In genomic region chr7:126777476-126777875, GRCm38 (mm10) we compare ENCODE assay signal across 8 mouse cellular contexts. TPM values are rescaled to one million over a fixed set of nuclear protein-coding genes. Genes with fewer than 3 reads are reported as not detected.
DNase-seq lines count a peak whose midpoint lies in the region; ATAC-seq and TF ChIP-seq lines count a peak whose summit lies in the region.

No protein-coding gene starts in this region.

- H3K36me3 ChIP-seq in CH12.LX (replicated peaks in 1 of 2; ENCODE audit: control insufficient read depth in 1 of 2, insufficient read depth in 1 of 2, low read length in 1 of 2), result peaks cover 35 to 59% of the 10 kb centered on the region in 2 experiments
- H3K36me3 ChIP-seq in intestine, embryonic 15.5 days, result peaks cover 4% of the 10 kb centered on the region; the same call in 1 of the 2 replicates
- no peaks in the 10 kb centered on the region for H3K36me3 ChIP-seq in midbrain, embryonic 11.5 days (ENCODE audit: control insufficient read depth, insufficient read depth, low read length)

- peak overlapping the region; percentile 62 for H3K4me2 ChIP-seq in CH12.LX (ENCODE audit: insufficient read depth, low read depth, poor library complexity, severe bottlenecking)
- H3K4me2 ChIP-seq in intestine, embryonic 15.5 days (replicated peaks), result peak overlapping the region; percentile 84
- peak overlapping the region; percentile 98 for H3K4me2 ChIP-seq in midbrain, embryonic 11.5 days

- dilution Hi-C loops in CH12.LX (cut with MboI; ENCODE audit: extremely low pct_ligation_motif_present, extremely low pct_unique_long_range_greater_than_20kb, low sequenced_read_pairs), result no loop called here

- TF ChIP-seq POLR2A in CH12.LX (IDR thresholded peaks at IDR 0.05; ENCODE audit: low read depth, low read length), result no peak
- no peak for TF ChIP-seq POLR2A in embryonic fibroblast, embryonic 13.5 days (IDR thresholded peaks at IDR 0.05; ENCODE audit: low read depth, low read length)

- no peak for TF ChIP-seq CTCF in CH12.LX (conservative IDR thresholded peaks at IDR 0.05 in 1 of 2, IDR thresholded peaks at IDR 0.05 in 1 of 2; ENCODE audit: low read depth in 2 of 2, low read length in 2 of 2)
- TF ChIP-seq CTCF in embryonic fibroblast, embryonic 13.5 days (IDR thresholded peaks at IDR 0.05; ENCODE audit: borderline replicate concordance, insufficient read depth, low read length), result no peak

- in situ Hi-C loops in CH12.LX (cut with MboI; ENCODE audit: low pct_ligation_motif_present, low pct_unique_long_range_greater_than_20kb, low sequenced_read_pairs), result no loop called here

- H3K27ac ChIP-seq in CH12.LX (ENCODE audit: insufficient read depth, low read depth), result peak overlapping the region; percentile 61
- H3K27ac ChIP-seq in embryonic fibroblast, embryonic 13.5 days (ENCODE audit: insufficient read depth, low read length), result no peak overlapping the region
- 0 out of 2 replicates have a peak overlapping the region, but pooled peaks have one; percentile 90 for H3K27ac ChIP-seq in intestine, embryonic 15.5 days
- H3K27ac ChIP-seq in midbrain, embryonic 11.5 days (ENCODE audit: low read depth, low read length), result no peak overlapping the region

- H3K9ac ChIP-seq in CH12.LX (ENCODE audit: insufficient read depth, low read depth), result peak overlapping the region; percentile 100
- peak overlapping the region; percentile 76 for H3K9ac ChIP-seq in intestine, embryonic 15.5 days
- peak overlapping the region; percentile 88 for H3K9ac ChIP-seq in midbrain, embryonic 11.5 days (ENCODE audit: low read length)

- peak; percentile 64 for DNase-seq in adrenal gland, postnatal 10 days
- DNase-seq in adrenal gland, postnatal 4 days (ENCODE audit: low spot score in 2 of 2), result no peak
- DNase-seq in CH12.LX (ENCODE audit: extremely low read depth), result peak; percentile 74
- DNase-seq in midbrain, embryonic 11.5 days (ENCODE audit: low spot score, missing footprints), result peak; percentile 86
- DNase-seq in frontal cortex, postnatal 25 days (ENCODE audit: low spot score in 2 of 2), result no peak
- no peak for DNase-seq in right cerebral cortex, postnatal 10 days (ENCODE audit: low spot score in 2 of 2)

- peaks cover 5% of the 10 kb centered on the region for H3K9me3 ChIP-seq in CH12.LX (replicated peaks; ENCODE audit: low read length)
- no peaks in the 10 kb centered on the region for H3K9me3 ChIP-seq in intestine, embryonic 15.5 days
- no peaks in the 10 kb centered on the region for H3K9me3 ChIP-seq in midbrain, embryonic 11.5 days (ENCODE audit: control insufficient read depth, low read length)

- H3K4me3 ChIP-seq in CH12.LX (replicated peaks in 1 of 3; ENCODE audit: low read depth in 2 of 3, low read length in 2 of 3, poor library complexity in 1 of 3), result peak overlapping the region; percentile 70 to 89 (median 77)
- peak overlapping the region; percentile 41 for H3K4me3 ChIP-seq in embryonic fibroblast, embryonic 13.5 days (ENCODE audit: insufficient read depth, low read length)
- peak overlapping the region; percentile 65 for H3K4me3 ChIP-seq in intestine, embryonic 15.5 days (replicated peaks)
- peak overlapping the region; percentile 68 for H3K4me3 ChIP-seq in midbrain, embryonic 11.5 days (ENCODE audit: low read depth, low read length)

- no peak for TF ChIP-seq RAD21 in CH12.LX (IDR thresholded peaks at IDR 0.05; ENCODE audit: low read depth, low read length)

- peaks cover 2% of the 10 kb centered on the region; the same call in 1 of the 2 replicates for H3K79me2 ChIP-seq in CH12.LX (replicated peaks; ENCODE audit: control insufficient read depth, extremely low read depth, insufficient read depth, poor library complexity, severe bottlenecking)

- H3K27me3 ChIP-seq in CH12.LX (replicated peaks), result no peaks in the 10 kb centered on the region
- H3K27me3 ChIP-seq in intestine, embryonic 15.5 days (replicated peaks), result no peaks in the 10 kb centered on the region
- no peaks in the 10 kb centered on the region for H3K27me3 ChIP-seq in midbrain, embryonic 11.5 days (ENCODE audit: control insufficient read depth, insufficient read depth, low read length)

- H3K4me1 ChIP-seq in CH12.LX (ENCODE audit: control insufficient read depth in 1 of 2, insufficient read depth in 2 of 2), result peaks cover 14 to 76% of the 10 kb centered on the region in 2 experiments
- H3K4me1 ChIP-seq in embryonic fibroblast, embryonic 13.5 days (ENCODE audit: control insufficient read depth, insufficient read depth, low read length), result peaks cover 6% of the 10 kb centered on the region; the same call in 1 of the 2 replicates
- peaks cover 48% of the 10 kb centered on the region for H3K4me1 ChIP-seq in intestine, embryonic 15.5 days (replicated peaks)
- peaks cover 31% of the 10 kb centered on the region for H3K4me1 ChIP-seq in midbrain, embryonic 11.5 days (ENCODE audit: control insufficient read depth, insufficient read depth, low read length)

- ATAC-seq in intestine, embryonic 15.5 days, result no peak
- no peak for ATAC-seq in midbrain, embryonic 11.5 days (ENCODE audit: low FRiP score)

- no peak for TF ChIP-seq EP300 in CH12.LX (IDR thresholded peaks at IDR 0.05; ENCODE audit: low read length)

- WGBS in intestine, embryonic 15.5 days, result 48% methylated on average over 10 of the region's 10 CpGs
- 44% methylated on average over 10 of the region's 10 CpGs for WGBS in midbrain, embryonic 11.5 days

TF ChIP-seq in CH12.LX, 34 proteins besides CTCF, POLR2A, EP300 and RAD21 (continues in another document):
- TF ChIP-seq IRF4 (IDR thresholded peaks at IDR 0.05; ENCODE audit: low read depth, low read length) (peak; percentile 78), TCF12 (IDR thresholded peaks at IDR 0.05; ENCODE audit: low read depth, low read length) (peak; percentile 56; the same call in 1 of the 2 replicates), ZMIZ1 (IDR thresholded peaks at IDR 0.05; ENCODE audit: low read depth, low read length) (no peak), SMC3 (IDR thresholded peaks at IDR 0.05; ENCODE audit: low read depth, low read length) (no peak), TBP (conservative IDR thresholded peaks at IDR 0.05; ENCODE audit: low read depth, low read length) (0 out of 2 replicates have a peak, but pooled peaks have one; percentile 16), JUND (conservative IDR thresholded peaks at IDR 0.05; ENCODE audit: low read depth, low read length) (0 out of 2 replicates have a peak, but pooled peaks have one; percentile 23), ETS1 (conservative IDR thresholded peaks at IDR 0.05; ENCODE audit: low read depth, low read length) (peak; percentile 79), BHLHE40 (IDR thresholded peaks at IDR 0.05; ENCODE audit: low read depth, low read length) (peak; percentile 22; the same call in 1 of the 2 replicates)

RNA-seq across cellular contexts. Expression of gene Ypel3, which starts 0.7 kb away (rescaled TPM):
- 100 to 1,000 TPM; 140 to 147 TPM for total RNA-seq in adrenal gland, postnatal 10 days (2021)
- 100 to 1,000 TPM; 112 to 122 TPM for total RNA-seq in adrenal gland, postnatal 4 days (2021)
- 13.9 and 38.9 TPM in 2 replicates for total RNA-seq in CH12.LX (2012; rRNA removed)
- total RNA-seq in CH12.LX (2014; rRNA removed), result 26.0 and 33.9 TPM in 2 replicates
- 40.5 and 44.0 TPM in 2 replicates for polyA plus RNA-seq in CH12.LX (2012; ENCODE audit: insufficient read length, low read depth)
- 58.8 and 62.2 TPM in 2 replicates for polyA plus RNA-seq in embryonic fibroblast, embryonic 13.5 days (2011; ENCODE audit: insufficient read length, low read depth, missing spikeins)
- 66.9 and 71.2 TPM in 2 replicates for polyA plus RNA-seq in intestine, embryonic 15.5 days (2015; fragmentation: Nextera tagmentation; extraction: Ambion mirVana)
- polyA plus RNA-seq in midbrain, embryonic 11.5 days (2014; fragmentation: Nextera tagmentation; extraction: Ambion mirVana), result 87.8 and 91.5 TPM in 2 replicates

RNA-seq across cellular contexts. Expression of gene Tbx6, which starts 3.8 kb away (rescaled TPM):
- total RNA-seq in adrenal gland, postnatal 10 days (2021), result 1 to 10 TPM in 1 of 2 experiments, under 1 TPM in 1; 0.60 to 1.2 TPM
- under 1 TPM; 0.65 to 0.90 TPM for total RNA-seq in adrenal gland, postnatal 4 days (2021)
- total RNA-seq in CH12.LX (2012; rRNA removed) (15.2 and 15.8 TPM in 2 replicates), CH12.LX (2014; rRNA removed) (12.3 and 12.8 TPM in 2 replicates)
- 29.2 and 31.5 TPM in 2 replicates for polyA plus RNA-seq in CH12.LX (2012; ENCODE audit: insufficient read length, low read depth)
- 0.49 TPM in 1 of 2 replicates, not detected in the other for polyA plus RNA-seq in embryonic fibroblast, embryonic 13.5 days (2011; ENCODE audit: insufficient read length, low read depth, missing spikeins)
- 0.34 and 0.43 TPM in 2 replicates for polyA plus RNA-seq in intestine, embryonic 15.5 days (2015; fragmentation: Nextera tagmentation; extraction: Ambion mirVana)
- polyA plus RNA-seq in midbrain, embryonic 11.5 days (2014; fragmentation: Nextera tagmentation; extraction: Ambion mirVana), result 0.20 and 0.43 TPM in 2 replicates

RNA-seq across cellular contexts. Expression of gene Gdpd3, which starts 11.3 kb away (rescaled TPM):
- 1 to 10 TPM; 3.4 to 8.6 TPM for total RNA-seq in adrenal gland, postnatal 10 days (2021)
- total RNA-seq in adrenal gland, postnatal 4 days (2021), result 1 to 10 TPM; 9.3 to 9.5 TPM
- total RNA-seq in CH12.LX (2012; rRNA removed) (1.0 and 1.5 TPM in 2 replicates), CH12.LX (2014; rRNA removed) (0.63 and 1.3 TPM in 2 replicates)
- 1.6 and 2.2 TPM in 2 replicates for polyA plus RNA-seq in CH12.LX (2012; ENCODE audit: insufficient read length, low read depth)
- polyA plus RNA-seq in embryonic fibroblast, embryonic 13.5 days (2011; ENCODE audit: insufficient read length, low read depth, missing spikeins), result 2.8 and 3.6 TPM in 2 replicates
- 1.4 and 1.6 TPM in 2 replicates for polyA plus RNA-seq in intestine, embryonic 15.5 days (2015; fragmentation: Nextera tagmentation; extraction: Ambion mirVana)
- polyA plus RNA-seq in midbrain, embryonic 11.5 days (2014; fragmentation: Nextera tagmentation; extraction: Ambion mirVana), result 0.57 and 0.86 TPM in 2 replicates

RNA-seq across cellular contexts. Expression of gene Ppp4c, which starts 14.8 kb away (rescaled TPM):
- 100 to 1,000 TPM; 103 to 107 TPM for total RNA-seq in adrenal gland, postnatal 10 days (2021)
- total RNA-seq in adrenal gland, postnatal 4 days (2021), result 100 to 1,000 TPM; 134 to 142 TPM
- total RNA-seq in CH12.LX (2012; rRNA removed), result 201 and 213 TPM in 2 replicates
- total RNA-seq in CH12.LX (2014; rRNA removed), result 175 and 195 TPM in 2 replicates
- polyA plus RNA-seq in CH12.LX (2012; ENCODE audit: insufficient read length, low read depth), result 161 and 168 TPM in 2 replicates
- polyA plus RNA-seq in embryonic fibroblast, embryonic 13.5 days (2011; ENCODE audit: insufficient read length, low read depth, missing spikeins), result 106 and 118 TPM in 2 replicates
- polyA plus RNA-seq in intestine, embryonic 15.5 days (2015; fragmentation: Nextera tagmentation; extraction: Ambion mirVana), result 248 and 256 TPM in 2 replicates
- 335 and 336 TPM in 2 replicates for polyA plus RNA-seq in midbrain, embryonic 11.5 days (2014; fragmentation: Nextera tagmentation; extraction: Ambion mirVana)

RNA-seq across cellular contexts. Expression of gene Mapk3, which starts 18.1 kb away (rescaled TPM):
- total RNA-seq in adrenal gland, postnatal 10 days (2021), result 100 to 1,000 TPM; 125 to 158 TPM
- total RNA-seq in adrenal gland, postnatal 4 days (2021), result 100 to 1,000 TPM; 162 to 172 TPM
- 13.2 and 25.3 TPM in 2 replicates for total RNA-seq in CH12.LX (2012; rRNA removed)
- 20.3 and 22.4 TPM in 2 replicates for total RNA-seq in CH12.LX (2014; rRNA removed)
- 38.9 and 48.5 TPM in 2 replicates for polyA plus RNA-seq in CH12.LX (2012; ENCODE audit: insufficient read length, low read depth)
- 132 and 145 TPM in 2 replicates for polyA plus RNA-seq in embryonic fibroblast, embryonic 13.5 days (2011; ENCODE audit: insufficient read length, low read depth, missing spikeins)
- 109 and 112 TPM in 2 replicates for polyA plus RNA-seq in intestine, embryonic 15.5 days (2015; fragmentation: Nextera tagmentation; extraction: Ambion mirVana)
- polyA plus RNA-seq in midbrain, embryonic 11.5 days (2014; fragmentation: Nextera tagmentation; extraction: Ambion mirVana), result 41.0 and 45.2 TPM in 2 replicates

Comparison
In these comparisons a context has a peak if more than half of its experiments do, and no peak if none do; other contexts are left out.
1. DNase-seq: peak in adrenal gland, postnatal 10 days (single experiment), CH12.LX (single experiment) and midbrain, embryonic 11.5 days (single experiment); none in adrenal gland, postnatal 4 days (0 of 2), frontal cortex, postnatal 25 days (0 of 2) and right cerebral cortex, postnatal 10 days (0 of 2).
2. H3K27ac ChIP-seq: peak in CH12.LX (single experiment) and intestine, embryonic 15.5 days (single experiment); none in embryonic fibroblast, embryonic 13.5 days (single experiment) and midbrain, embryonic 11.5 days (single experiment).
3. RNA of gene Tbx6, which starts 3.8 kb away (polyA plus RNA-seq): 29.2 to 31.5 TPM in CH12.LX; 0.49 TPM in embryonic fibroblast, embryonic 13.5 days, 0.34 to 0.43 TPM in intestine, embryonic 15.5 days and 0.20 to 0.43 TPM in midbrain, embryonic 11.5 days; every median in the first group is over 10 times any median in the second.
4. Peak in every context shown above with its lines, with median percentiles within 50 percentile points of each other: H3K4me2 ChIP-seq, H3K4me3 ChIP-seq and H3K9ac ChIP-seq.